Mouse (Mus musculus) megakaryocyte, embryonic 14.5 days (primary cell): ENCODE data around the gene Csk.

Source experiments
- FLI1 ChIP-seq: IDR thresholded peaks from 2 replicates; pipeline ENCODE4 v1.6.1; 2012; ENCODE audit warnings: low read length, inconsistent platforms, mixed read lengths
- GATA1 ChIP-seq: IDR thresholded peaks from 3 replicates; pipeline ENCODE4 v1.6.1; 2012; ENCODE audit warnings: mixed read lengths, low read length, inconsistent platforms, borderline replicate concordance

- TF ChIP-seq GATA1 (no peak), FLI1 (no peak)
Observed at GRCm38 (mm10) chr9:57652855-57653254, 576 bp downstream of the Csk start.
